Mouse (Mus musculus): ENCODE measurements around the gene Mapk3. TPM values are rescaled to one million over a fixed set of nuclear protein-coding genes. Genes with fewer than 3 reads are reported as not detected.

Gene Mapk3
- polyA plus RNA-seq, 1 experiment from 2014 or later = 114 TPM

DNA sequence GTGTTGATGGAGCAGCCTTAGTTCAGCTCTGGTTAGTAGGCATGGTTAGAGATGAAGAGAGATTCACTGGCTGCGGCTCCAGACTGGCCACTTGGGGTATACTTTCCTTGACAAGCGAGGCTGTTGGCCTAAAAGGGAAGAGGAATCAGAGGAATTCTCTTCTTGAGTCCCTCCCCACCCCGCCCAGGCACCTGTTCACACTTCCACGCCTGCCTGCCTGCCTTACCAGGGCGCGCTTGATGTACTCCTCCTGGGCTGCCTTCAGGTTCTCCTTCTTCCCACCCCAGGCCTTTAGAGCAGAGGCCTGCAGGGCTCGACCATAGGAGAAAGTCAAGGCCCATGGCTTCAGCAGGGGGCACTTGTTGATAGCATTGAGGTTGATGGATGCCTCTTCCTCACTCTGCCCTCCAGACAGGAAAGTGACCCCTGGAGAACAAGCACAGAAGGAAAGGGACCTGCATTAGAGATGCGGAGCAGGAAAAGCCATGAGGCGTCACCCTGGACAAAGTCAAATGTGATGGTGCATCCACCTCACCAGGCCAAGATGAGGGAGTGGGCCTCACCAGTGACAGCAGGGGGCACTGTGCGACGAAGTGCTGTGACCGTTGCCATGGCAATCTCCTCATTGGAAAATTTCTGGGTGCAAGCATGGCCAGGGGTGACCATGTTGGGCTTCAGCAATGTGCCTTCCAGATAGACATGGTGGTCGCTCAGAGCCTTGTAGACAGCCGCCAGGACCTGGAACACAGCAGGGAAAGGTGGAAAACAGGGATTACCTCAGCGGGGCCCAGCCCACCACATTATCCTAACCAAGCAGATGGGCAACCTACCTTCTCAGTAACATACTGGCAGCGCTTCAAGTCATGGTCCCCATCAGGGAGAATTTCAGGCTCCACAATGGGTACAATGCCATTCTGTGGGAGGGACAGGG lies 36.3 kb downstream of the Mapk3 start:
- Histone ChIP-seq H3K27me3 (replicated peaks; ENCODE audit: control insufficient read depth, insufficient read depth, low read length) (no peaks in the 10 kb centered on the region), H3K27ac (ENCODE audit: low read depth, low read length) (no peak overlapping the region), H3K4me3 (ENCODE audit: low read length) (no peak overlapping the region), H3K9me3 (ENCODE audit: control insufficient read depth, low read length) (no peaks in the 10 kb centered on the region), H3K9ac (ENCODE audit: low read depth, low read length) (no peak overlapping the region), H3K4me1 (ENCODE audit: control insufficient read depth, insufficient read depth, low read depth, low read length) (peaks cover 48% of the 10 kb centered on the region), H3K36me3 (ENCODE audit: control insufficient read depth, insufficient read depth, low read length) (peaks cover 21% of the 10 kb centered on the region), H3K4me2 (ENCODE audit: low read length) (no peak overlapping the region)
- no peak for ATAC-seq
- WGBS = 77% methylated on average over 16 of the region's 16 CpGs

DNA sequence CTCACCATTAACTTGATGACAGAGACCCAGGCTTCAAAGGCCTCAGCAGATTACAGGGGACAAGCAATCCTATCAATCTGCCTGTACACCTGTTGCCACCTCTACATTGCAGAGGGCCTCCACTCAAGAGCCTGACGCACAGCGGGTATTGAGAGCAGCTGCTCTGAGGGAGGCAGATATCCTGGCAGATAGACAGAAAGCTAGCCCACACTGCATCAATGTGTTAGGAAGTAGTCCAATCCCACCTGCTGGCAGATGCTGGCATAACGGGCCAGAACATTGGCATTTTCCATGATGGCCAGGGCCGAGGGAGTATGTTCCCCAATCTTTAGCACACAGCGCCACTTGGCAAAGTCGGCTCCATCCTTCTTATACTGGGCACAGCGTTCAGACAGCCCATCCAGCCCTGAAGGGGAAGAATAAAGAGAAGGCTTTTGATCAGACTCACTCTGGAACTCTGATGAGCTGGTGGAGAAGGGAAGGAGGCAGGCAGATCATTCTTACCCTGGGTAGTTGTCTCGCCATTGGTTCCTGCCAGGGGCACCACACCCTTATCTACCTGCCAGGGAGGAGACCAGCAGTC lies 37.0 kb downstream of the Mapk3 start:
- no peak for ATAC-seq
- H3K27me3 ChIP-seq (replicated peaks; ENCODE audit: control insufficient read depth, insufficient read depth, low read length) = no peaks in the 10 kb centered on the region
- no peak overlapping the region for H3K27ac ChIP-seq (ENCODE audit: low read depth, low read length)
- H3K4me3 ChIP-seq (ENCODE audit: low read length) = no peak overlapping the region; the same call in 1 of the 2 replicates
- no peaks in the 10 kb centered on the region for H3K9me3 ChIP-seq (ENCODE audit: control insufficient read depth, low read length)
- H3K9ac ChIP-seq (ENCODE audit: low read depth, low read length) = peak overlapping the region; percentile 88; the same call in 1 of the 2 replicates
- H3K4me2 ChIP-seq (ENCODE audit: low read length) = peak overlapping the region; percentile 84; the same call in 1 of the 2 replicates
- peaks cover 40% of the 10 kb centered on the region for H3K4me1 ChIP-seq (ENCODE audit: control insufficient read depth, insufficient read depth, low read depth, low read length)
- H3K36me3 ChIP-seq (ENCODE audit: control insufficient read depth, insufficient read depth, low read length) = peaks cover 21% of the 10 kb centered on the region
- WGBS = 63% methylated on average over 8 of the region's 8 CpGs

DNA sequence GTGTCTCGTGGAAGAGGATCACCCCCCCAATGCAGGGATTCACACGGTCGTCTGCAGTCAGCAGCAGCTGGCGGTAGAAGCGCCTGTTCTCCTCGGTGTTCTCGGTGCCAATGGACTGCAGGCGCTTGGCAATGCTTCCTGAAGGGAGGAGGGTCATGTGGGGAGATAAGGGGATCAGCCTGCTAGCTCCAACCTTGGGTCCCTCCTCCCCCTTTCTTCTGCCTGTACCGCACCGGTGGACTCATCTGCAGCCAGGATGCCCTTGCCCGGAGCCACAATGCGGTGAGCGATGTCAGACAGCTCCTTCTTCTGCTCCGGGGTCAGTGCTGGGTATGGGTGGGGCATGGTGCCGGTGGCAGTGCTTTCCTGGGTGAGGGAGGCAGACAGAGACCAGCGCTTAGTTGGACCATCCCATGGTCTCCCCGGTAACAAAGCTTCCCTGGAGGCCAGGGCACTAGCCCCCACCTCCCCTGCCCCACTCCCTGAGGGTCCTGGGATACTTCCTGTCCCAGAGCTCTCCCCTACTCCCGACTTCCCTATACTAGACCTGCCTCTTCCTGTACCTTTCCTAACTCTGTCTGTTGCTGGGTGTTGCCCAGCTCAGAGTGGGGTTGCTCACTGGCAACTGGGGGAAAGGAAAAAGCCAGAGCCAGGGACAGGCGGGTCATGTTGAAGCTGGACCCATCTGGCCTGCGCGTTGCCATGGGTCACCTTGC lies 38.2 kb downstream of the Mapk3 start, which contains the start of gene Fam57b:
TSS of gene Fam57b (plus strand) at position 258 of the 716 bp plus-strand sequence.
- peak within 1 kb of the TSS; percentile 73 for H3K4me3 ChIP-seq (ENCODE audit: low read length)
- no peaks in the 10 kb centered on the region for H3K9me3 ChIP-seq (ENCODE audit: control insufficient read depth, low read length)
- ATAC-seq = no peak
- peak within 1 kb of the TSS; percentile 88 for H3K9ac ChIP-seq (ENCODE audit: low read depth, low read length)
- H3K27ac ChIP-seq (ENCODE audit: low read depth, low read length) = peak within 1 kb of the TSS; percentile 96
- H3K4me2 ChIP-seq (ENCODE audit: low read length) = peak within 1 kb of the TSS; percentile 84
- H3K27me3 ChIP-seq (replicated peaks; ENCODE audit: control insufficient read depth, insufficient read depth, low read length) = no peaks in the 10 kb centered on the region
- 20% methylated on average over 21 of the region's 21 CpGs for WGBS
- peaks cover 39% of the 10 kb centered on the region for H3K4me1 ChIP-seq (ENCODE audit: control insufficient read depth, insufficient read depth, low read depth, low read length)
- H3K36me3 ChIP-seq (ENCODE audit: control insufficient read depth, insufficient read depth, low read length) = peaks cover 21% of the 10 kb centered on the region

DNA sequence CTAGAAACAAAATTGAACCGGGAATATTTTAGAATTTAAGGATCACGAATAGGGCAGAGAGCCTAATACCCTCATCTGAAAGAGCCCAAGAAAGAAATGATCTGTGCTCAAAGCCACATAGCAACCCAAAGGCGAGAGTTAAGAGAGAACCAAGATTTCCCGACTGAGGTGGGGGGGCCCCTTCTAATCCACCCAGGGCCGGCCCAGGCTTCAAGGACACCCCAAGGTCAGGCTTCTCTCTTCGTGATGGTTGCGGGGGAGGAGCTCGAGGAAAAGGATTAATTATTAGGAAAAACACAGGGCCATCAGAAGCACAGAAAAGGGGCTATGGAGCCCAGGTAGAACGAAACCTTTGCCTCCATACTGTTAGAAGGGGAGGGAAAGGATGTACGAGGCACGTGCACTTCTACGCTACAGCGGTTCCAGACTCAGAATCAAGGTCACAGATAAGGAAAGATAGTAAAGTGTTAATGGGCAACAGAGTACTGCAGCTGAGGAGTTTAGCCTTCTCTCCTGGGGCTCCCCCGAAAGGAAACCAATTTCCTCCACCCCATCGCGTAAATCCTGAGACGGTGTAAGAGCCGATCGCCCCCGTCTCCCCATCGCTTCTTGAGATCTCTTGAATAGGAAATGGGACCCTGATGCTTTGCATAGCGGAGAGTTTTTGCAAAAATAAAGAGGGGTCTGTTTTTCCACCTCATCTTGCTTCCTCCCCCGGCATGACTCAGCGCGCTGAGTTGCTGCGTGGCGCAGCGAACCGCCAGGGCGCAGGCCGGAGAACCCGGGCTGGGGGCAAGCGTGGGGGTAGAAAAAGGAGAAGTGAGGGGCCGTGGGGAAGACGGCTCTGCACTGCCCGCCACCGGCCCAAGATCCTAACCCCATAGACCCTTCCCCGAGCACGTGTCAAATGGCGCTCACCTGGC lies 39.0 kb downstream of the Mapk3 start:
- Histone ChIP-seq H3K9me3 (ENCODE audit: control insufficient read depth, low read length) (no peaks in the 10 kb centered on the region), H3K36me3 (ENCODE audit: control insufficient read depth, insufficient read depth, low read length) (peaks cover 21% of the 10 kb centered on the region), H3K4me3 (ENCODE audit: low read length) (peak overlapping the region; percentile 73), H3K27me3 (replicated peaks; ENCODE audit: control insufficient read depth, insufficient read depth, low read length) (no peaks in the 10 kb centered on the region), H3K9ac (ENCODE audit: low read depth, low read length) (peak overlapping the region; percentile 88), H3K4me1 (ENCODE audit: control insufficient read depth, insufficient read depth, low read depth, low read length) (peaks cover 32% of the 10 kb centered on the region), H3K27ac (ENCODE audit: low read depth, low read length) (peak overlapping the region; percentile 96), H3K4me2 (ENCODE audit: low read length) (peak overlapping the region; percentile 84)
- no peak for ATAC-seq
- WGBS = under 1% methylated on average over 40 of the region's 40 CpGs

DNA sequence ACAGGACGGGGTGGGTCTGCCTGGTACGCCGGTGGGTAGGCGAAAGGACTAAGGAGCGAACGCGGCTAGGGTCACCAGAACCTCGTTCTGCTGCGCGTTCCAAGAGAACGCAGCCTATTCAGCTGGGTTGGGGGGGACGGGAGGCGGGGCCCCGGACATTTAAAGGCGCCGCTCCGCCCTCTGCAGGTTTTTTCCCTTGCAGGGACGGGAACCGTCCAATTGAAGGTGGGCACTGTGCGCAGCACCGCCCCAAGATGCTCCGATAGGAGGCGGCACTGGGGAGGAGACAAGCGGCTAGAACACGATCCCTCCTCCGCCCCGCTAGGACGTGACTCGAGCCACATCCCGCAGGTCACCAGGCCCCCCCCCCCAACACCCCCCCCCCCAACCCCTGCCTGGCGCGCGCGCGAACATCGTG lies 39.7 kb downstream of the Mapk3 start:
- WGBS = 2% methylated on average over 26 of the region's 36 CpGs
- ATAC-seq = peak; percentile 97

DNA sequence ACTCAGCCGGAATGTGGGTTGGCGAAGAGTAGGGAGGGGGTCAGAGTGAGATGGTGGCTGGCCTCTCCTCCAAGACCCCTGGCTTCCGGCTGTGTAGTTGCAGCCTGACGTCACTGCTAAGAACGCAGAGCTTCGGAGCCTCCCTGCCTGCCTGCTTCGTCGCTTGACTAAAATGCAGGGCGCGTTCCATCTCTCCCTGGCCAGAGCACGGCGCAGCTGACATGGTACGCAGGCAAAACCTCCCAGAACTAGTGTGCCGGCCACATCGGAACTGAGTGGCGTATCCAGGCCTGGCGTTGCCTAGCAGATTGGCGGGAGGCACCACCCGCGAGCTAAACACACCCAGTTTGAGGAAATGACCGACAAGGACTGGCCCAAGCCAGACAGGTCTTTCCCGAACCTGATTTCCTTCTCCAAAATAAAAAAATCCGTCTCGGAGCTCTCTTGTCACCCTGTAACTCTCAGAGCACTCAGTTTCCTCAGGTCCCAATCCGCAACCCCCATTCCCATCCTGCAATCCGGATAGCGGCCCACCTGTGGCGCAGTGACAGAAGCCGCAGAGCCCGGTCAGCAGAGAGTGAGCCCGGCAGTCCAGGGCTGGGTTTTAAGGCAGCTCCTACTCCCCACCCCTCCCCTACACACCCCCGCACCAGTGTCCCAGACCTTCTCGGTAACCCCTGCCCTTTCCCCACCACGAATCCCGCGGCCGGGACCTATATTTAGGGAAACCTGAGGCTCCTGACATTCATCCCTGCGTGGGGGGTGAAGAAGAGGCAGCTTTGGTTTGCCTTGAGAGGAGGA lies 40.3 kb downstream of the Mapk3 start:
- H3K36me3 ChIP-seq (ENCODE audit: control insufficient read depth, insufficient read depth, low read length) = peaks cover 19% of the 10 kb centered on the region
- peak; percentile 94 for ATAC-seq

More for the DNA sequence above, 39.7 kb downstream of the Mapk3 start:
- Histone ChIP-seq H3K36me3 (ENCODE audit: control insufficient read depth, insufficient read depth, low read length) (peaks cover 21% of the 10 kb centered on the region), H3K9ac (ENCODE audit: low read depth, low read length) (peak overlapping the region; percentile 88), H3K27me3 (replicated peaks; ENCODE audit: control insufficient read depth, insufficient read depth, low read length) (no peaks in the 10 kb centered on the region), H3K4me2 (ENCODE audit: low read length) (peak overlapping the region; percentile 84), H3K27ac (ENCODE audit: low read depth, low read length) (peak overlapping the region; percentile 96), H3K4me1 (ENCODE audit: control insufficient read depth, insufficient read depth, low read depth, low read length) (peaks cover 32% of the 10 kb centered on the region), H3K9me3 (ENCODE audit: control insufficient read depth, low read length) (no peaks in the 10 kb centered on the region), H3K4me3 (ENCODE audit: low read length) (peak overlapping the region; percentile 73)

DNA sequence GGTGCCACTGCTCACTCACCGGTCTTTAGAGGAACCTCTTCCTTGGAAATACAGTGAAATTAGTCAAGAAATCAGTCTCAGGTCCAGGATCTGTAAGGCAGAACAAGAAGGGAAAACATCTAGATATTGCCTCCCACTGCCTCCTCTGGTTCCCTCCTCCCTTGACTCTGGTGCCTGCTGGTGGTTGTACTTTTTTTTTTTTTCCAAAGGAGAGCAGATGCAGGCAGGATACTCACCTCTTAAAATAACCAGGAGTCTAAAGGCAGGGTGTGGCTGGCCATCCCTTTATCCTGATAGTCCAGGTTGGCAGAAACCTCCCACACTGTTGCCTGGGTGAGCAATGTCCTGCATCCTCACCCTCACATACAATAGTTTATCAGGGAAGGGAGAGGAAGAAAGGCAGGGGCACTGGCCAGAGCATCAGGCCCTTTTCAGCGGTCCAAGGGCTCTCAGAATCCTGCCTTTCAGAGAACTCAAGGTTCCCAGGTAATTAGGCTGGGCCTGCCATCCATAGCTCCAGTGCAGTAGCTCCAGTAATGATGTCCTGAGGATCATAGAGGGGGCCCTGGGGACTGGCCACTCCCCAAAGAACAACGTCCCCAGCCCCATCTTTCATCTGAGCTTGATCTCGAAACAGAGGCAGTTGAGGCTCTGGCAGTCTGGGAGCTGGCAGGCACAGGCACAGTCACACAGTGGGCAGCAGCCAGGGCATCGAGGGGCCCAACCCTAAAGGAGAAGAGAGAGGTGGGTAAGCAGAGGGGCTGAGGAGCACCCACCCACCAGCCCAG lies 41.1 kb downstream of the Mapk3 start:
- Histone ChIP-seq H3K27me3 (replicated peaks; ENCODE audit: control insufficient read depth, insufficient read depth, low read length) (no peaks in the 10 kb centered on the region), H3K4me3 (ENCODE audit: low read length) (peak overlapping the region; percentile 73), H3K27ac (ENCODE audit: low read depth, low read length) (peak overlapping the region; percentile 96), H3K9me3 (ENCODE audit: control insufficient read depth, low read length) (no peaks in the 10 kb centered on the region), H3K4me2 (ENCODE audit: low read length) (peak overlapping the region; percentile 84), H3K4me1 (ENCODE audit: control insufficient read depth, insufficient read depth, low read depth, low read length) (peaks cover 32% of the 10 kb centered on the region), H3K9ac (ENCODE audit: low read depth, low read length) (peak overlapping the region; percentile 73), H3K36me3 (ENCODE audit: control insufficient read depth, insufficient read depth, low read length) (peaks cover 11% of the 10 kb centered on the region)
- WGBS = 51% methylated on average over 5 of the region's 5 CpGs
- no peak for ATAC-seq

More for the DNA sequence above, 40.3 kb downstream of the Mapk3 start:
- Histone ChIP-seq H3K4me3 (ENCODE audit: low read length) (peak overlapping the region; percentile 73), H3K4me1 (ENCODE audit: control insufficient read depth, insufficient read depth, low read depth, low read length) (peaks cover 32% of the 10 kb centered on the region), H3K27ac (ENCODE audit: low read depth, low read length) (peak overlapping the region; percentile 96), H3K9me3 (ENCODE audit: control insufficient read depth, low read length) (no peaks in the 10 kb centered on the region), H3K9ac (ENCODE audit: low read depth, low read length) (peak overlapping the region; percentile 73), H3K4me2 (ENCODE audit: low read length) (peak overlapping the region; percentile 84), H3K27me3 (replicated peaks; ENCODE audit: control insufficient read depth, insufficient read depth, low read length) (no peaks in the 10 kb centered on the region)
- WGBS = 1% methylated on average over 38 of the region's 38 CpGs

Data from hindbrain, embryonic 16.5 days (tissue).